21 mouse cellular contexts compared by ENCODE assay signal in genomic region chr4:58109793-58110192, GRCm38 (mm10).
A peak's percentile ranks its signal among the peaks of the same experiment; 100 is the strongest.
DNase-seq lines count a peak whose midpoint lies in the region; ATAC-seq and TF ChIP-seq lines count a peak whose summit lies in the region.
"Had no signal": no experiment of that assay in that cellular context is flagged by ENCODE, and none has a peak within 500 bp of the region (broad histone marks: within the 10 kb centered on the region; RNA-seq: fewer than 3 reads in every experiment).

No protein-coding gene starts in this region.

- peak; percentile 73 for DNase-seq in lung, embryonic 14.5 days
- DNase-seq in lung, postnatal 25 days (ENCODE audit: low spot score): no peak
- no peak for DNase-seq in lung, postnatal 0 days (ENCODE audit: low spot score)
- DNase-seq in lung, adult 2 months: no peak
- DNase-seq: adrenal gland, adult 2 months; adrenal gland, adult 8-10 months; adrenal gland, postnatal 10 days; adrenal gland, postnatal 14 days; adrenal gland, postnatal 25 days; adrenal gland, postnatal 36 days; B cell, adult 2 months; cerebellum, adult 11 months; cerebellum, adult 11-12 months; cerebellum, adult 18-20 months had no signal

- H3K36me3 ChIP-seq in lung, embryonic 14.5 days (ENCODE audit: insufficient read depth): peaks cover 19% of the 10 kb centered on the region; the same call in 1 of the 2 replicates
- no peaks in the 10 kb centered on the region; the same call in 1 of the 2 replicates for H3K36me3 ChIP-seq in lung, embryonic 15.5 days
- H3K36me3 ChIP-seq in lung, postnatal 0 days (ENCODE audit: insufficient read depth, low read length): no peaks in the 10 kb centered on the region
- no peaks in the 10 kb centered on the region for H3K36me3 ChIP-seq in lung, embryonic 16.5 days (ENCODE audit: control insufficient read depth, insufficient read depth, low read length)
- H3K36me3 ChIP-seq: G1E had no signal

- H3K27me3 ChIP-seq in lung, embryonic 14.5 days (ENCODE audit: insufficient read depth, low read length): no peaks in the 10 kb centered on the region
- no peaks in the 10 kb centered on the region for H3K27me3 ChIP-seq in lung, embryonic 15.5 days
- H3K27me3 ChIP-seq in lung, postnatal 0 days (replicated peaks; ENCODE audit: insufficient read depth, low read length): no peaks in the 10 kb centered on the region
- H3K27me3 ChIP-seq in lung, embryonic 16.5 days (ENCODE audit: control insufficient read depth, insufficient read depth, low read depth, low read length): no peaks in the 10 kb centered on the region
- H3K27me3 ChIP-seq: CH12.LX, Patski had no signal

- no peak for ATAC-seq in lung, embryonic 14.5 days (ENCODE audit: insufficient read depth)
- ATAC-seq in lung, embryonic 15.5 days (ENCODE audit: borderline replicate concordance, extremely low read depth, low FRiP score, low TSS enrichment): 0 out of 2 replicates have a peak, but pooled peaks have one; percentile 58
- no peak for ATAC-seq in lung, postnatal 0 days
- peak; percentile 56 for ATAC-seq in lung, embryonic 16.5 days (ENCODE audit: low read depth)
- ATAC-seq: activated CD4-positive, CD25-positive, alpha-beta regulatory T cell, adult 4 months; CD4-positive, CD25-positive, alpha-beta regulatory T cell, adult 4 months; Patski had no signal

- no peak for TF ChIP-seq POLR2A in lung, adult 2 months (IDR thresholded peaks at IDR 0.05; ENCODE audit: borderline replicate concordance, extremely low read depth, low read depth, low read length)

- TF ChIP-seq CTCF in lung, embryonic 14.5 days (IDR thresholded peaks at IDR 0.05; ENCODE audit: low read depth): no peak
- TF ChIP-seq CTCF in lung, postnatal 0 days (IDR thresholded peaks at IDR 0.05): no peak
- no peak for TF ChIP-seq CTCF in lung, adult 2 months (IDR thresholded peaks at IDR 0.05; ENCODE audit: insufficient read depth, low read length)

- H3K27ac ChIP-seq in lung, embryonic 14.5 days (ENCODE audit: low read depth): no peak overlapping the region
- no peak overlapping the region for H3K27ac ChIP-seq in lung, embryonic 15.5 days
- no peak overlapping the region for H3K27ac ChIP-seq in lung, postnatal 0 days (ENCODE audit: low read length)
- H3K27ac ChIP-seq in lung, embryonic 16.5 days (ENCODE audit: low read length): peak overlapping the region; percentile 47; the same call in 1 of the 2 replicates

- no peaks in the 10 kb centered on the region for H3K9me3 ChIP-seq in lung, embryonic 14.5 days (ENCODE audit: low read depth, low read length)
- no peaks in the 10 kb centered on the region for H3K9me3 ChIP-seq in lung, embryonic 15.5 days
- H3K9me3 ChIP-seq in lung, postnatal 0 days (ENCODE audit: low read length): no peaks in the 10 kb centered on the region
- no peaks in the 10 kb centered on the region for H3K9me3 ChIP-seq in lung, embryonic 16.5 days (ENCODE audit: control insufficient read depth, low read length)

- no peak for TF ChIP-seq EP300 in lung, postnatal 0 days (IDR thresholded peaks at IDR 0.05)

- 56% methylated on average over 6 of the region's 6 CpGs for WGBS in lung, embryonic 14.5 days
- 50% methylated on average over 6 of the region's 6 CpGs for WGBS in lung, embryonic 15.5 days
- WGBS in lung, postnatal 0 days: 60% methylated on average over 6 of the region's 6 CpGs
- 56% methylated on average over 6 of the region's 6 CpGs for WGBS in lung, embryonic 16.5 days
- WGBS in lung, adult 2 months: 74% methylated on average over 6 of the region's 6 CpGs

- H3K9ac ChIP-seq in lung, embryonic 14.5 days: no peak overlapping the region
- H3K9ac ChIP-seq in lung, embryonic 15.5 days: no peak overlapping the region
- no peak overlapping the region for H3K9ac ChIP-seq in lung, postnatal 0 days (replicated peaks; ENCODE audit: low read depth)
- no peak overlapping the region for H3K9ac ChIP-seq in lung, embryonic 16.5 days (ENCODE audit: low read length)

- H3K4me1 ChIP-seq in lung, embryonic 14.5 days (ENCODE audit: insufficient read depth): peaks cover 9% of the 10 kb centered on the region; the same call in 1 of the 2 replicates
- H3K4me1 ChIP-seq in lung, embryonic 15.5 days: peaks cover 28% of the 10 kb centered on the region
- H3K4me1 ChIP-seq in lung, postnatal 0 days (ENCODE audit: insufficient read depth, low read depth, low read length): no peaks in the 10 kb centered on the region
- H3K4me1 ChIP-seq in lung, embryonic 16.5 days (replicated peaks; ENCODE audit: control insufficient read depth, insufficient read depth, low read length): peaks cover 19% of the 10 kb centered on the region
- H3K4me1 ChIP-seq in lung, adult 2 months (ENCODE audit: control insufficient read depth, insufficient read depth, low read length): no peaks in the 10 kb centered on the region

- no peak overlapping the region for H3K4me3 ChIP-seq in lung, embryonic 14.5 days (ENCODE audit: low read depth, low read length)
- H3K4me3 ChIP-seq in lung, embryonic 15.5 days: no peak overlapping the region
- H3K4me3 ChIP-seq in lung, postnatal 0 days (ENCODE audit: low read depth, low read length): no peak overlapping the region
- no peak overlapping the region for H3K4me3 ChIP-seq in lung, embryonic 16.5 days (ENCODE audit: low read length)
- H3K4me3 ChIP-seq in lung, adult 2 months (replicated peaks; ENCODE audit: extremely low read depth, low read depth, low read length): no peak overlapping the region

- H3K4me2 ChIP-seq in lung, embryonic 14.5 days: no peak overlapping the region
- no peak overlapping the region for H3K4me2 ChIP-seq in lung, embryonic 15.5 days
- H3K4me2 ChIP-seq in lung, postnatal 0 days (replicated peaks; ENCODE audit: low read depth, low read length): no peak overlapping the region
- H3K4me2 ChIP-seq in lung, embryonic 16.5 days (ENCODE audit: low read depth, low read length): no peak overlapping the region

Comparison
In these comparisons a context has a peak if more than half of its experiments do, and no peak if none do; other contexts are left out.
1. ATAC-seq: peak in lung, embryonic 15.5 days (single experiment) and lung, embryonic 16.5 days (single experiment); none in lung, embryonic 14.5 days (single experiment) and lung, postnatal 0 days (single experiment).